Mouse (Mus musculus): ENCODE results near the gene Ikbke. TPM values are rescaled to one million over a fixed set of nuclear protein-coding genes. Genes with fewer than 3 reads are reported as not detected.
"Not testable (repeated sequence)": the region's sequence is repeated elsewhere in the genome, so short reads cannot be mapped to it uniquely, and the experiment has no call there.

Ikbke gene
- polyA plus RNA-seq, 1 experiment from 2014 or later, result 1.4 TPM

GRCm38 (mm10) chr1:131274725-131275539 lies 4.5 kb downstream of the Ikbke start:
- Histone ChIP-seq H3K4me2 (replicated peaks) (no peak overlapping the region), H3K4me3 (replicated peaks; ENCODE audit: low read length) (no peak overlapping the region), H3K9ac (no peak overlapping the region), H3K36me3 (replicated peaks; ENCODE audit: control insufficient read depth, insufficient read depth) (no peaks in the 10 kb centered on the region), H3K4me1 (replicated peaks; ENCODE audit: control insufficient read depth, insufficient read depth, low read length) (no peaks in the 10 kb centered on the region), H3K9me3 (ENCODE audit: control insufficient read depth, low read length) (no peaks in the 10 kb centered on the region), H3K27me3 (ENCODE audit: control insufficient read depth, insufficient read depth, low read length) (no peaks in the 10 kb centered on the region), H3K27ac (no peak overlapping the region)
- ATAC-seq (ENCODE audit: low FRiP score), result no peak
- no peak for DNase-seq (ENCODE audit: low spot score)
- WGBS, result 57% methylated on average over 22 of the region's 22 CpGs

DNA sequence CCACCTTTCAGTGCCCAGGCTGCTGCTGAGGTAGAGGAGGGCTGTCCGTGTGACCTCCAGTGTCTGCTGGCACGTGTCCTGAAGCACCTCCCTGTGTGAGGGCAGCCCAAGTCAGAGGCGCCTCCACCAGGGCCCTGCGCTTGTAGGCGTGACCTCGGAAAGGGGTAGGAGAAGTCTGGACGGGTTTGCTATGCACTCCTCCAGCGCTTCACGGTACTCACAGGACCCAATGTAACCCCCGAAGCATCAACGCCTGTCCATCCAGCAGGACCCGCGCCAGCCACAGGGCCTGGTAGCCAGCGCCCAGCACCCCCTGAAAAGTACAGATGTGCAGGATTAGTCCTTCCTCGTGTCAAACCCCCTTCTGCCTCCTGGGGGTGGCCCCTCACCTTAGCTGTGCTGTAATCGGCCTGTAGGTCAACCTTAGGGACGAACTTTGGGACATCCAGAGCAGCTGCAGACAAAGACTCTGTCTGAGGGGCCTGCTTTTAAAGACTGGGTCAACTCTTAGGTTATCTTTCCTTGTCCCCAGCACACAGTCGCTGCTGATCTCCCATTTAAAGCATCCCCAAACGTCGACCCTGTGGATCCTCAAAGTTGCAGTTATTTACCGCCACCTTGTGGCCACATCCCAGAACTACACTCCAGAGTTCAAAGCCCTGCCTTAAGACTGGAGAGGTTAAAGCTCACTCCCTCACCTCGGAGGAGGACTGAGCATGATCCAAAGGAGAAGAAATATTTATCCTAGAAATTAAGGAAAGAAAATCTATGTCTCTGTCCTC lies 9.4 kb downstream of the Ikbke start:
- Histone ChIP-seq H3K9ac (no peak overlapping the region), H3K9me3 (ENCODE audit: control insufficient read depth, low read length) (no peaks in the 10 kb centered on the region), H3K27ac (no peak overlapping the region), H3K4me1 (replicated peaks; ENCODE audit: control insufficient read depth, insufficient read depth, low read length) (no peaks in the 10 kb centered on the region), H3K4me2 (replicated peaks) (peak overlapping the region; percentile 19; the same call in 1 of the 2 replicates), H3K27me3 (ENCODE audit: control insufficient read depth, insufficient read depth, low read length) (no peaks in the 10 kb centered on the region), H3K4me3 (replicated peaks; ENCODE audit: low read length) (no peak overlapping the region), H3K36me3 (replicated peaks; ENCODE audit: control insufficient read depth, insufficient read depth) (no peaks in the 10 kb centered on the region)
- DNase-seq (ENCODE audit: low spot score), result peak; percentile 92
- WGBS, result 32% methylated on average over 22 of the region's 22 CpGs
- peak; percentile 65 for ATAC-seq (ENCODE audit: low FRiP score)

DNA sequence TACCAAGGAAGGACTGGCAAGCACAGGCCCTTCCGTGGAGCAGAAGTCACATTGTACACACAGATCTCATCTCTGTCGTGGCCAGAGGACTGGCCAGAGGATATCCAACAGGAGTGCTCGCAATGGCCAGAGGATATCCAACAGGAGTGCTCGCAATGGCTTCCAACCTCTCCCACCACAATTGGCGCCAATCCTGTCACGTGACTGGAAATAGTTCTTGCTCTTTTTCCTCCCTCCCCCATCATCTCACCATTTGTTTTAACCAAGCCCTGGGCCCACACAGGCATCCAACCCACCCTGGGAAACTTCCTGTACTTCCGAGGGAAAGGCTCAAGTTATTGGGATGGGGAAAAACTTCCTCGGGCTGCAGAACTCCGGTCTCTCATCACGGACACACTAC lies 10.6 kb downstream of the Ikbke start:
- H3K27me3 ChIP-seq (ENCODE audit: control insufficient read depth, insufficient read depth, low read length), result no peaks in the 10 kb centered on the region

DNA sequence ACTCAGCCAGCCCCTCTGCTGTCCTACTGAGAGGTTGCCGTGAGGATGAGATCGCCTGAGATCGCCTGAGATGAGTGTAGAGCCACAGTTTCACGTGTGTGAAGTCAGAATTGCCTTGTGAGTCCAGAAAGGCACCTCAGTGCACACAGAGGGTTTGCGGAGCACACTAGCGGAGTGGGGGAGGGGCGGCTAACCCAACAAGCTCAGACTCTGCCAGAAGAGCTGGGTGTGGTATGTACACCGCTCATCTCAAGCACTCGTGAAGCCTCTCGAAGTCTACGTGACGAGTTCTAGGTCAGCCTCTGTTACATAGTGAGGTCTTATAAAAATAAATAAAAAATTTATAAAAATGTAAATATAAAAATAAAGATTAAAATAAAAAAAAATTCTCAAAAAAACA lies 15.5 kb downstream of the Ikbke start:
- DNase-seq (ENCODE audit: low spot score) (no peak), ATAC-seq (ENCODE audit: low FRiP score) (no peak)
- no peak overlapping the region for H3K9ac ChIP-seq
- WGBS, result 75% methylated on average over 12 of the region's 12 CpGs
- no peaks in the 10 kb centered on the region for H3K27me3 ChIP-seq (ENCODE audit: control insufficient read depth, insufficient read depth, low read length)
- H3K4me1 ChIP-seq (replicated peaks; ENCODE audit: control insufficient read depth, insufficient read depth, low read length), result no peaks in the 10 kb centered on the region
- no peak overlapping the region for H3K4me3 ChIP-seq (replicated peaks; ENCODE audit: low read length)
- no peaks in the 10 kb centered on the region for H3K9me3 ChIP-seq (ENCODE audit: control insufficient read depth, low read length)
- H3K36me3 ChIP-seq (replicated peaks; ENCODE audit: control insufficient read depth, insufficient read depth), result no peaks in the 10 kb centered on the region
- no peak overlapping the region for H3K4me2 ChIP-seq (replicated peaks)
- no peak overlapping the region for H3K27ac ChIP-seq

More for the DNA sequence above, 10.6 kb downstream of the Ikbke start:
- WGBS, result 87% methylated on average over 10 of the region's 10 CpGs
- DNase-seq (ENCODE audit: low spot score) (no peak), ATAC-seq (ENCODE audit: low FRiP score) (no peak)
- Histone ChIP-seq H3K9ac (no peak overlapping the region), H3K4me2 (replicated peaks) (no peak overlapping the region), H3K36me3 (replicated peaks; ENCODE audit: control insufficient read depth, insufficient read depth) (no peaks in the 10 kb centered on the region), H3K27ac (no peak overlapping the region), H3K4me1 (replicated peaks; ENCODE audit: control insufficient read depth, insufficient read depth, low read length) (no peaks in the 10 kb centered on the region), H3K4me3 (replicated peaks; ENCODE audit: low read length) (no peak overlapping the region), H3K9me3 (ENCODE audit: control insufficient read depth, low read length) (no peaks in the 10 kb centered on the region)

GRCm38 (mm10) chr1:131260309-131260656 lies 19.1 kb downstream of the Ikbke start:
- Histone ChIP-seq H3K4me2 (replicated peaks) (no peak overlapping the region), H3K9ac (no peak overlapping the region), H3K9me3 (ENCODE audit: control insufficient read depth, low read length) (no peaks in the 10 kb centered on the region), H3K4me1 (replicated peaks; ENCODE audit: control insufficient read depth, insufficient read depth, low read length) (no peaks in the 10 kb centered on the region), H3K4me3 (replicated peaks; ENCODE audit: low read length) (no peak overlapping the region), H3K36me3 (replicated peaks; ENCODE audit: control insufficient read depth, insufficient read depth) (no peaks in the 10 kb centered on the region), H3K27ac (no peak overlapping the region), H3K27me3 (ENCODE audit: control insufficient read depth, insufficient read depth, low read length) (no peaks in the 10 kb centered on the region)
- no peak for ATAC-seq (ENCODE audit: low FRiP score)
- WGBS, result 32% methylated on average over 10 of the region's 10 CpGs
- DNase-seq (ENCODE audit: low spot score), result peak; percentile 80

DNA sequence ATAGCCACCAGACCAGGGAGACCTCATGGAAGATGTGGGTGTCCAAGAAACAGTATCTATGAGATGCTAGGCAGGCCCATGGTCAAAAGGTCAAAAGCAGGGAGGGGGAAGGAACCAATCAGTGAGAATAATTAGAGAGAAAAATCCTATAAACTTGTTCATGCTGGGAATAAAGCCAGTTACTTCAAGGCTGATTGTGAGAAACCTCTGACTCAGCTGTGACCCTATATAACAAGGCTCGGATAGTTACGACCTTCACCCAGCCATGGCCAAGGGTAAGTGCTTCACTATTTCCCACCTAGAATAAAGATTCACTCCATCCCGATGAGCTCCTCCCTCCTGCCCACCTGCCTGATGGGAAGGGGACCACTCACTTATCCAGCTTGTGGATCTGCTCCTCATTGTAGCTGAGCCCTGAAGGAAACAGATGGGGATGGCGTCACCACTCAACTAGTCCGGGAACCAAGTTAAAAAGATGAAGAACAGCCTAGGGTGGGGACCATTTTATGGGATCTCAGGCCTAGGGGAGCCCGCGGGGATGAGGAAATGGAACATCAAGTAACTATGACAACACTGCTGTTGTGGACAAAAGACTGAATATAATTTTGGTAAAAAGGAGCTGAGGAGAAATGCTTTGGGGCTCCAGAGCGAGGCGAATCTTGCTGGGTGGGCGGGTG lies 19.6 kb downstream of the Ikbke start:
- Histone ChIP-seq H3K36me3 (replicated peaks; ENCODE audit: control insufficient read depth, insufficient read depth) (no peaks in the 10 kb centered on the region), H3K4me1 (replicated peaks; ENCODE audit: control insufficient read depth, insufficient read depth, low read length) (no peaks in the 10 kb centered on the region), H3K9ac (no peak overlapping the region), H3K4me3 (replicated peaks; ENCODE audit: low read length) (no peak overlapping the region), H3K4me2 (replicated peaks) (no peak overlapping the region), H3K27ac (no peak overlapping the region), H3K27me3 (ENCODE audit: control insufficient read depth, insufficient read depth, low read length) (no peaks in the 10 kb centered on the region), H3K9me3 (ENCODE audit: control insufficient read depth, low read length) (no peaks in the 10 kb centered on the region)
- no peak; the same call in 1 of the 2 replicates for ATAC-seq (ENCODE audit: low FRiP score)
- WGBS, result 64% methylated on average over 10 of the region's 10 CpGs
- DNase-seq (ENCODE audit: low spot score), result no peak

GRCm38 (mm10) chr1:131257288-131257687 lies 22.1 kb downstream of the Ikbke start:
- H3K9me3 ChIP-seq (ENCODE audit: control insufficient read depth, low read length), result no peaks in the 10 kb centered on the region
- no peak overlapping the region for H3K27ac ChIP-seq
- 79% methylated on average over 6 of the region's 6 CpGs for WGBS
- H3K4me2 ChIP-seq (replicated peaks), result no peak overlapping the region
- H3K9ac ChIP-seq, result no peak overlapping the region
- DNase-seq (ENCODE audit: low spot score) (no peak), ATAC-seq (ENCODE audit: low FRiP score) (no peak)
- H3K4me3 ChIP-seq (replicated peaks; ENCODE audit: low read length), result no peak overlapping the region
- no peaks in the 10 kb centered on the region for H3K36me3 ChIP-seq (replicated peaks; ENCODE audit: control insufficient read depth, insufficient read depth)
- no peaks in the 10 kb centered on the region for H3K4me1 ChIP-seq (replicated peaks; ENCODE audit: control insufficient read depth, insufficient read depth, low read length)
- no peaks in the 10 kb centered on the region for H3K27me3 ChIP-seq (ENCODE audit: control insufficient read depth, insufficient read depth, low read length)

DNA sequence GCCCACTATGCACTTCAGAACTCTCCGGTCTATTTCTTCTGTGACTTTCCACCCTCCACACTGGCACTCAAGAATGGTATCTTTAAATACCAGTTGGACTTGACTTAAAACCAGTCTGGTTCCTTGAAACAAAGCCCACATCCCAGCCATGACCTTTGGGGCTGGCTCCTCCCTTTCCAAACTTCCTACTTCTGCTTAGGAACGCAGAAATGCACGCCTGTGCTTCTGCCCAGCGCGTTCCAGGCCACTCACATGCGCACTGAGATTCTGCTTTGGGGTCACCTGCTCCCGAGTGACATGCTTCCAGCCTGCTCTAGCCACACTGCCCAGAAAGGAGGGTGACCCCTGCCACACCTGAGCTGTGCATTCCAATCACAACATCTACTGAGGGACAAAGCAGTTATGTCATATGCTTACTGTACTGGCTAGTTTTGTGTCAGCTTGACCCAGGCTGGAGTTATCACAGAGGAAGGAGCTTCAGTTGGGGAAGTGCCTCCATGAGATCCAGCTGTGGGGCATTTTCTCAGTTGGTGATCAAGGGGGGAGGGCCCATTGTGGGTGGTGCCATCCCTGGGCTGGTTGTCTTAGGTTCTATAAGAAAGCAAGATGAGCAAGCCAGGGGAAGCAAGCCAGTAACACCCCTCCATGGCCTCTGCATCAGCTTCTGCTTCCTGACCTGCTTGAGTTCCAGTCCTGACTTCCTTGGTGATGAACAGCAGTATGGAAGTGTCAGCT lies 26.7 kb downstream of the Ikbke start:
- not testable (repeated sequence) for H3K9ac ChIP-seq; H3K4me2 ChIP-seq (replicated peaks); H3K4me1 ChIP-seq (replicated peaks; ENCODE audit: control insufficient read depth, insufficient read depth, low read length); H3K4me3 ChIP-seq (replicated peaks; ENCODE audit: low read length); H3K27me3 ChIP-seq (ENCODE audit: control insufficient read depth, insufficient read depth, low read length); ATAC-seq (ENCODE audit: low FRiP score); H3K36me3 ChIP-seq (replicated peaks; ENCODE audit: control insufficient read depth, insufficient read depth); DNase-seq (ENCODE audit: low spot score); H3K9me3 ChIP-seq (ENCODE audit: control insufficient read depth, low read length); H3K27ac ChIP-seq
- 87% methylated on average over 7 of the region's 7 CpGs for WGBS
